Mouse (Mus musculus): ENCODE results near the gene Ppp1r14b. TPM values are rescaled to one million over a fixed set of nuclear protein-coding genes. Genes with fewer than 3 reads are reported as not detected.
A peak's percentile ranks its signal among the peaks of the same experiment; 100 is the strongest.

The Ppp1r14b gene
- polyA plus RNA-seq, 1 experiment from 2014 or later = 60.5 TPM

DNA sequence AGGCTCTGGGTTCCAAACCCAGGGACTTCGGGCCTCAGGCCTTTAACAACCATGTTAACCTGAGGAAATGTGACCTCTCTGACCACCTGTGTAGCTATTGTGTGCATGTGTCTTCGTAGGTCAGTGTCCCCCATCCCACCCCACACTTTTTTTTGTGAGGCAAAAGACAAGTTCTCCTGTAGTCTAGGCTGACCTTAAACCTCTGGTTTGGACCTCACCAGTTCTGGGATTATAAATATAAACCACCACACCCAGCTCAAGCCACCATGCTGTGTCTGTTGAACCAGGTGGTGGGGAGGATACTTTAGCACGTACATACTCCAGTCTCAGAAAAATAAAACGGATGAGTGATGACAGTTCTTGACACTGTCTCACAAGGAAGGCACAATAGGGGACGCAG, 24.8 kb upstream of the Ppp1r14b start:
- ATAC-seq (no peak), DNase-seq (ENCODE audit: low spot score) (no peak)
- TF ChIP-seq EP300 (IDR thresholded peaks at IDR 0.05) (no peak), CTCF (IDR thresholded peaks at IDR 0.05) (no peak)
- Histone ChIP-seq H3K4me3 (ENCODE audit: low read depth, low read length) (peak overlapping the region; percentile 64), H3K27me3 (replicated peaks; ENCODE audit: insufficient read depth, low read length) (no peaks in the 10 kb centered on the region), H3K9ac (replicated peaks; ENCODE audit: low read depth) (peak overlapping the region; percentile 69), H3K9me3 (ENCODE audit: low read length) (no peaks in the 10 kb centered on the region), H3K4me1 (ENCODE audit: insufficient read depth, low read depth, low read length) (peaks cover 16% of the 10 kb centered on the region; the same call in 1 of the 2 replicates), H3K27ac (ENCODE audit: low read length) (no peak overlapping the region), H3K4me2 (replicated peaks; ENCODE audit: low read depth, low read length) (peak overlapping the region; percentile 91; the same call in 1 of the 2 replicates), H3K36me3 (ENCODE audit: insufficient read depth, low read length) (no peaks in the 10 kb centered on the region)
- 62% methylated on average over 5 of the region's 5 CpGs for WGBS

DNA sequence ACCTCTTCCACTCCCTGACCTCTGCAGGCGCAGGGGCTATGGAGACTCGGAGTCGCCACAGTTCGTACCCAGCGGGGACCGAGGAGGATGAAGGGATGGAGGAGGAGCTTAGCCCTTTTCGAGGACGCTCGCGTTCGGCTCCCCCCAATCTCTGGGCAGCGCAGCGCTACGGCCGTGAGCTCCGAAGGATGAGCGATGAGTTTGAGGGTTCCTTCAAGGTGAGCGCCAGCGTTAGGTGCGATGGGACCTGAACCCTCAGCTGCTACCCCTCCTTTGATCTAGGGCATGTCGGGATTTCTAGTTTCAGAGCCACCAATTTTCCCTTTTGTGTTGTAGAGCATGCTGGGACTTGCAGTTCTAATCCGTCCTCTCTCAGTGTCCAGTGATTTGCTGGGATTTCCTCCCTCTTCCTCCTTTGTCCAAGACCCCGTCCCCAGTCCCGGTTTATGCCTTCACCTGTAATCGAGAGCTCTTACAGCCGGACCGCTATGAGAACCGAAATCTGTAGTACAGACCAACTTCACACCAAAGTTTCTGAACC, 24.1 kb upstream of the Ppp1r14b start:
- H3K27me3 ChIP-seq (replicated peaks; ENCODE audit: insufficient read depth, low read length) = no peaks in the 10 kb centered on the region
- ATAC-seq = peak; percentile 3; the same call in 1 of the 2 replicates
- TF ChIP-seq CTCF (IDR thresholded peaks at IDR 0.05) (no peak), EP300 (IDR thresholded peaks at IDR 0.05) (no peak)
- H3K4me1 ChIP-seq (ENCODE audit: insufficient read depth, low read depth, low read length) = peaks cover 16% of the 10 kb centered on the region; the same call in 1 of the 2 replicates
- H3K4me2 ChIP-seq (replicated peaks; ENCODE audit: low read depth, low read length) = peak overlapping the region; percentile 91
- peak; percentile 75 for DNase-seq (ENCODE audit: low spot score)
- WGBS = under 1% methylated on average over 26 of the region's 28 CpGs
- H3K9me3 ChIP-seq (ENCODE audit: low read length) = no peaks in the 10 kb centered on the region
- 0 out of 2 replicates have a peak, but pooled peaks cover under 1% of the 10 kb centered on the region for H3K36me3 ChIP-seq (ENCODE audit: insufficient read depth, low read length)
- H3K4me3 ChIP-seq (ENCODE audit: low read depth, low read length) = peak overlapping the region; percentile 64
- peak overlapping the region; percentile 69 for H3K9ac ChIP-seq (replicated peaks; ENCODE audit: low read depth)
- peak overlapping the region; percentile 99 for H3K27ac ChIP-seq (ENCODE audit: low read length)

DNA sequence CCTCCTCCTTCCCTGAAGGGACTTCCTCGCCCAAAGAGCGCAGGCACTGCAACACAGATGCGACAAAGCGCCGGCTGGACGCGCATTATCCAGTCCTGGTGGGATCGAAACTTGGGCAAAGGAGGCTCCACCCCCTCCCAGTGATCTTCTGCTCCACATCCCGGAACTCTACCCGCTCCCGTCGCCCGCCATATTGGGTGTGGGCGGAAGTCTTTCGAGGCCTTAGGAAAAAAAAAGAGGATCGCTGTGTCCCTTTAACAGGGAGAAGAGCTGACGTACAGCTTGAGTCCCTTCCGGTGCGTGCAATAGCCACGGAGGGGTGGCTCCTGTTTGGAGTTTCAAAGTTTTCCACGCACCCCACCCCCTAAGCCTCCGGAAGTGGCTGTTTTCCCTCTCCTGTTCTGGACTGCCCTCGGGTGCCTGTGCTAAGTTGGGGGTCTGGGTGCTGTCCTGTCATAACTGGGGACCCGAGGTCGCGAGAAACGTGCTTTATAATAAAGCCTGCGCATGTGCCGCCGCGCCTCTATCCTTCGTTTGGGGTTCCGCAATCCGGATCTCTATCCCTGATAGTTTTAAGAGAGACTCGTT, 23.3 kb upstream of the Ppp1r14b start:
- Histone ChIP-seq H3K9me3 (ENCODE audit: low read length) (no peaks in the 10 kb centered on the region), H3K9ac (replicated peaks; ENCODE audit: low read depth) (peak overlapping the region; percentile 72), H3K4me1 (ENCODE audit: insufficient read depth, low read depth, low read length) (peaks cover 16% of the 10 kb centered on the region; the same call in 1 of the 2 replicates), H3K36me3 (ENCODE audit: insufficient read depth, low read length) (0 out of 2 replicates have a peak, but pooled peaks cover 9% of the 10 kb centered on the region), H3K4me3 (ENCODE audit: low read depth, low read length) (peak overlapping the region; percentile 64), H3K27ac (ENCODE audit: low read length) (peak overlapping the region; percentile 99), H3K4me2 (replicated peaks; ENCODE audit: low read depth, low read length) (peak overlapping the region; percentile 91), H3K27me3 (replicated peaks; ENCODE audit: insufficient read depth, low read length) (no peaks in the 10 kb centered on the region)
- DNase-seq (ENCODE audit: low spot score) (peak; percentile 99), ATAC-seq (peak; percentile 78)
- under 1% methylated on average over 35 of the region's 35 CpGs for WGBS
- TF ChIP-seq CTCF (IDR thresholded peaks at IDR 0.05) = no peak; the same call in 1 of the 2 replicates
- TF ChIP-seq EP300 (IDR thresholded peaks at IDR 0.05) = peak; percentile 96

DNA sequence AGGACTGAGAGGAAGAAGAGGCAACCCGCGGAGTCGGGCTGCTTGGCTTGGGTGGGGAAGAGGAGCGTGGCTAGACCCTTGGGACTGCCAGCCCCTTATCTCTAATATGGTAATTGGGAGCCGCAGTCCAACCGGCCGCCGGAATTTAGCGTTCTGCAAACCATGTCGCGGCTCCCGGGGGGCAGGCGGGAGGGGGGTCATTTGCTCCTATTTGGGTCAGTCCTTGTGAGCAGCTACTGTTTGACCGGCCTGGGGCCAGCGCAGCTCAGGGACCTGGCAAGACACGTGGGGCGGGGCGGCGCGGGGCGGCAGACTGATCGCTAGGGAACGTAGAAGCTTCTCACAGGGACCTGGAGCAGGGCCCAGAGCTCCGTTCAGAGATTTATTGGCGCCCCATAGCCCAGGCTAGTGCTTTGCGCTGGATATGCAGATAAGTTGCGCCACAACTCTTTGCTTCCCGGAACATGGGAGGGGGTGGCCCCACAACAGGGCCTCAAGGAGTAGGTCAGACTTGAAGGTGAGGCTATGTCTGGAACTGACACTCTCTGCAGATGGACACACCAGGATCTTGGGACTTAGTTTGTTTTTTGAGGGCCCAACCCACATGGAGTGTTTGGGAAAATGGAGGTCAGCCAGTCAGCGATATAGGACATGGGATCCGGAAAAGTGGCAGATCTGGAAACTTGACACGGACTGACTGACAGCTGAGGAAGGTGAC, 22.6 kb upstream of the Ppp1r14b start:
- no peaks in the 10 kb centered on the region for H3K27me3 ChIP-seq (replicated peaks; ENCODE audit: insufficient read depth, low read length)
- ATAC-seq (peak; percentile 71), DNase-seq (ENCODE audit: low spot score) (peak; percentile 93)
- H3K4me3 ChIP-seq (ENCODE audit: low read depth, low read length) = peak overlapping the region; percentile 64
- peak overlapping the region; percentile 72 for H3K9ac ChIP-seq (replicated peaks; ENCODE audit: low read depth)
- peaks cover 16% of the 10 kb centered on the region; the same call in 1 of the 2 replicates for H3K4me1 ChIP-seq (ENCODE audit: insufficient read depth, low read depth, low read length)
- peak overlapping the region; percentile 99 for H3K27ac ChIP-seq (ENCODE audit: low read length)
- WGBS = under 1% methylated on average over 31 of the region's 31 CpGs
- no peaks in the 10 kb centered on the region for H3K9me3 ChIP-seq (ENCODE audit: low read length)
- no peak; the same call in 1 of the 2 replicates for TF ChIP-seq EP300 (IDR thresholded peaks at IDR 0.05)
- no peak for TF ChIP-seq CTCF (IDR thresholded peaks at IDR 0.05)
- H3K4me2 ChIP-seq (replicated peaks; ENCODE audit: low read depth, low read length) = peak overlapping the region; percentile 91
- 0 out of 2 replicates have a peak, but pooled peaks cover 16% of the 10 kb centered on the region for H3K36me3 ChIP-seq (ENCODE audit: insufficient read depth, low read length)

DNA sequence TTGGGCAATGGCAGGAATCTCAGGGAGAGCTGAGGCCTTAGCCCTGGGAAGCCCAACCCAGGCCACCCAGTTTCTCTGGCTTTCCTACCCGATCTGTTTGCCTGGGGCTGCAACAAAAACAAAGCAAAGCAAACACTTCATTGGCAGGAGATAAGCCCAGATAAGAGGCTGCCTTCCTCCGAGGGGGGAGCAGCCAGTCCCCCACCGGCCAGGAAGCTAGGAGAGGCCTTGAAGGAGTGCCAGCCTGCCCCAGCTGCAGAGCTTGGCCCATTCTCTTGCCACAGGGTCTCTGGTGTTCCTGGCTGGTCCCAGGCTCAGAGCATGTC, 22.1 kb upstream of the Ppp1r14b start:
- Histone ChIP-seq H3K27ac (ENCODE audit: low read length) (peak overlapping the region; percentile 99), H3K4me1 (ENCODE audit: insufficient read depth, low read depth, low read length) (peaks cover 16% of the 10 kb centered on the region; the same call in 1 of the 2 replicates), H3K4me3 (ENCODE audit: low read depth, low read length) (peak overlapping the region; percentile 8; the same call in 1 of the 2 replicates), H3K4me2 (replicated peaks; ENCODE audit: low read depth, low read length) (peak overlapping the region; percentile 91), H3K36me3 (ENCODE audit: insufficient read depth, low read length) (peaks cover 20% of the 10 kb centered on the region; the same call in 1 of the 2 replicates), H3K27me3 (replicated peaks; ENCODE audit: insufficient read depth, low read length) (no peaks in the 10 kb centered on the region), H3K9ac (replicated peaks; ENCODE audit: low read depth) (peak overlapping the region; percentile 43), H3K9me3 (ENCODE audit: low read length) (no peaks in the 10 kb centered on the region)
- TF ChIP-seq CTCF (IDR thresholded peaks at IDR 0.05) (no peak), EP300 (IDR thresholded peaks at IDR 0.05) (peak; percentile 59)
- 6% methylated on average over 3 of the region's 3 CpGs for WGBS
- DNase-seq (ENCODE audit: low spot score) (peak; percentile 91), ATAC-seq (peak; percentile 60)

DNA sequence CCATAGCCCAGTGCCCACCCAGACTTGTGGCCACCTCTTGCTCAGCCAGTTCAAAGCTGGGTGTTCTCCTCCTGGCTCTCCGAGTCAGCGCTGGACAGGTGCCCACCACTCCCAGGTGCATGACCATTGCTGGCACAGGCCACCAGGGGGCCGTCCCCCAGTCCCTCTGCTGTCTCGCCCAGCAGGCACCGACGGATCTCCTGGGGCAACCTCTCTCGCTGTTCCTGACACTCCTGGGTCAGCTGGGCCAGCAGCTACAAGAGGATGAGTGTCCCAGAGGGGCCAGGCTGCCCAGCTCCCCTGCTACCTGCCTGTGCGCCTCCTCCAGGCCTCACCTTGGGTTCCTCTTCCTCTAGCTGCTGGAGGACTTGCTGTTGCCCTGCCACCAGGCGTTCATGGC, 20.7 kb upstream of the Ppp1r14b start:
- WGBS = 40% methylated on average over 9 of the region's 9 CpGs
- TF ChIP-seq CTCF (IDR thresholded peaks at IDR 0.05) (peak; percentile 74), EP300 (IDR thresholded peaks at IDR 0.05) (no peak)

More for the DNA sequence above, 20.7 kb upstream of the Ppp1r14b start:
- Histone ChIP-seq H3K9ac (replicated peaks; ENCODE audit: low read depth) (no peak overlapping the region), H3K27me3 (replicated peaks; ENCODE audit: insufficient read depth, low read length) (no peaks in the 10 kb centered on the region), H3K4me3 (ENCODE audit: low read depth, low read length) (no peak overlapping the region), H3K9me3 (ENCODE audit: low read length) (no peaks in the 10 kb centered on the region), H3K4me2 (replicated peaks; ENCODE audit: low read depth, low read length) (no peak overlapping the region), H3K36me3 (ENCODE audit: insufficient read depth, low read length) (peaks cover 32% of the 10 kb centered on the region), H3K4me1 (ENCODE audit: insufficient read depth, low read depth, low read length) (peaks cover 16% of the 10 kb centered on the region; the same call in 1 of the 2 replicates), H3K27ac (ENCODE audit: low read length) (peak overlapping the region; percentile 99)
- ATAC-seq (no peak), DNase-seq (ENCODE audit: low spot score) (peak; percentile 77)

Measured in lung, postnatal 0 days (tissue).